Mouse (Mus musculus) heart, embryonic 16.5 days (tissue): ENCODE results near the gene Zdhhc17. TPM values are rescaled to one million over a fixed set of nuclear protein-coding genes. Genes with fewer than 3 reads are reported as not detected.

Experiments used
- ATAC-seq: fragments of 200-750 bp; cut with Nextera tagmentation; replicated peaks from 2 replicates; pipeline ENCODE4 v1.8.0; 2017; ENCODE audit warnings: moderate number of reproducible peaks; ENCODE audit not compliant: insufficient read depth, low FRiP score; ENCODE audit errors: extremely low read depth
- H3K27ac ChIP-seq: fragments of 300-500 bp; sonication (generic); 2 replicates; pipeline ENCODE4 v1.5.1; 2014; ENCODE audit warnings: mild to moderate bottlenecking, low read length, control low read depth, moderate library complexity
- H3K27me3 ChIP-seq: fragments of 300-500 bp; sonication (generic); 2 replicates; pipeline ENCODE4 v1.6.1; 2014; ENCODE audit warnings: low read length, mixed read lengths; ENCODE audit not compliant: control insufficient read depth, insufficient read depth
- H3K36me3 ChIP-seq: fragments of 300-500 bp; sonication (generic); 2 replicates; pipeline ENCODE4 v1.6.1; 2014; ENCODE audit not compliant: control insufficient read depth, insufficient read depth
- H3K4me1 ChIP-seq: fragments of 300-500 bp; sonication (generic); 2 replicates; pipeline ENCODE4 v1.6.1; 2014; ENCODE audit warnings: low read length, mixed read lengths; ENCODE audit not compliant: control insufficient read depth, insufficient read depth
- H3K4me2 ChIP-seq: fragments of 300-500 bp; sonication (generic); 2 replicates; pipeline ENCODE4 v1.6.1; 2014; ENCODE audit warnings: low read depth, mild to moderate bottlenecking, control low read depth, low read length
- H3K4me3 ChIP-seq: fragments of 300-500 bp; sonication (generic); 2 replicates; pipeline ENCODE4 v1.5.1; 2014; ENCODE audit warnings: mild to moderate bottlenecking, control low read depth, low read length
- H3K9ac ChIP-seq: fragments of 300-500 bp; sonication (generic); 2 replicates; pipeline ENCODE4 v1.6.1; 2014; ENCODE audit warnings: low read length, control low read depth
- H3K9me3 ChIP-seq: fragments of 300-500 bp; sonication (generic); replicated peaks from 2 replicates; pipeline ENCODE4 v1.6.1; 2016; ENCODE audit warnings: low read length; ENCODE audit not compliant: control insufficient read depth
- WGBS: fragments of 180-500 bp; shearing (Covaris S2); extraction: QIAGEN DNeasy Blood & Tissue Kit; methylation state at CpG from one replicate; pipeline ENCODE4 v1.1.7; 2014; 5-methylcytosine and 5-hydroxymethylcytosine counted together
- polyA plus RNA-seq: library from polyadenylated mRNA; unstranded; fragments of >200 nt; fragmentation: Nextera tagmentation; extraction: Ambion mirVana; gene quantifications from 2 replicates; pipeline ENCODE4 v1.2.1, GENCODE M21; 2015

Gene Zdhhc17
- polyA plus RNA-seq: 18.0 and 19.1 TPM in 2 replicates

DNA sequence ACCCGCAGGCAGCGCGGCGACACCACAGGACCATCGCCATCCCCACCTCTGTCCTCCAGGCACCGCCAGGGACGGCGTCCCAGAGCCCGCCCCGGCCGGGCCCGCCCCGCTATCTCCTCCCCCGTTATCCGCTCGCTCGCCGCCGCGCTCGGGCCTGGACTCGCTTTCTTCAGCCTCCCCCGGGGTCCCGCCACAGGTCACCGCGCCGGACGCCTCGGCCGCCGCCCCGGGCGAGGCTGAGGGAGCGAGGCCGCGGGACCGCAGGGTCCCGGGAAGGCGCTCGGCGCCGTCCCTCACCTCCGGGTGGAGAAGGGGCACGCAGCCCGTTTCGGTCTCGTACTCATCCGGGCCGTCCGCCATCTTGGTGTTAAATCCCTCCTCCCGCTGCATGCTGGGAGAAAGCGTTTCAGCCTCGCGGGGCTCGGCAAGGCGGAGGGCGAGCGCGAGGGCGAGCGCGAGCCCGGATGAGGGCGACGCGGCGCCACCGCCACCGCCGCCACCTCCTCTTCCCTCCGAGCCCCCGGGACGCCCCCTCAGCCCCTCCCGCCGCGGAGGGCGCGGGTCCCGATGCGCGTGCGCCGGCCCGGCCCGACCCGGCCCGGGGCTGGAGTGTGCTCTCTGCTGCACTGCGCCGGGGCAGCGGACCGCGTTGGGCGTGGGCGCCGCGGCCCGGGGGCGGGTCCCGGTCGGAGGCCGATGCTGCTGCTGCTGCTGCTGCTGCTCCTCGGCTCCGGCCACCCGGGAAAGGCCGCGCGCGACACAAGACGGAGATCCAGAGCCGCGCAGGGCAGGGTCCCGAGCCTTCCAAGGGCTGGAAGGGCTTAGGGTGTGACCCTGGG lies at the start of gene Zdhhc17:
Gene Zdhhc17, minus strand, starts transcription at position 500 of the 839 bp plus-strand sequence.
- ATAC-seq: peak; percentile 90
- WGBS: under 1% methylated on average over 108 of the region's 112 CpGs

DNA sequence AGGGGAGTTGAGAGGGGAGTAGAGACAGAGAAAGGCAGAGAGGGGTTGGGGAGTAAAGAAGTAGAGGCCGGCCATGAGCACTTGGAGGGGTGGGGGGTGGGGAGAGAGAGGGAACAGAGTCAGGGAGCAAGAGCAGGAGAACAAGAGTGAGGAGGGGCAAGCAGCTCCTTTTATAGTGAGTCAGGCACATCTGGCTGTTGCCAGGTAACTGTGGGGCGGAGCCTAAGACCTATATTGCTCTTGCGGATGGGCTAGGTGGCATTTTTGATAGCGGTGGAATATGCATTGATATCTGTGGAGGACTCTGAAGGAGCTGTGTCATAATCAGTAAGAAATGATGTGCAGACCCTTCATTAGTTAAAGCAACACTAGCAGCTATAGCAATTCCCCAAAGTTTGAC lies 45.8 kb upstream of the Zdhhc17 start:
- Histone ChIP-seq H3K27me3 (no peaks in the 10 kb centered on the region), H3K4me3 (no peak overlapping the region), H3K9ac (no peak overlapping the region), H3K9me3 (no peaks in the 10 kb centered on the region), H3K4me1 (no peaks in the 10 kb centered on the region), H3K4me2 (no peak overlapping the region), H3K27ac (no peak overlapping the region), H3K36me3 (no peaks in the 10 kb centered on the region)
- ATAC-seq: no peak
- 65% methylated on average over 4 of the region's 4 CpGs for WGBS

More for the DNA sequence above, at the start of gene Zdhhc17:
- H3K36me3 ChIP-seq: no peaks in the 10 kb centered on the region
- no peaks in the 10 kb centered on the region for H3K9me3 ChIP-seq
- H3K4me3 ChIP-seq: peak within 1 kb of the TSS; percentile 97
- H3K27me3 ChIP-seq: no peaks in the 10 kb centered on the region
- peak within 1 kb of the TSS; percentile 99 for H3K27ac ChIP-seq
- H3K4me1 ChIP-seq: peaks cover 22% of the 10 kb centered on the region
- H3K9ac ChIP-seq: peak within 1 kb of the TSS; percentile 100
- H3K4me2 ChIP-seq: peak within 1 kb of the TSS; percentile 86

- no peaks in the 10 kb centered on the region for H3K9me3 ChIP-seq
- WGBS: 78% methylated on average over 3 of the region's 3 CpGs
- no peaks in the 10 kb centered on the region for H3K36me3 ChIP-seq
- no peak overlapping the region for H3K4me2 ChIP-seq
- no peaks in the 10 kb centered on the region for H3K4me1 ChIP-seq
- H3K27me3 ChIP-seq: no peaks in the 10 kb centered on the region
- no peak overlapping the region for H3K9ac ChIP-seq
- H3K27ac ChIP-seq: no peak overlapping the region
- ATAC-seq: no peak
- H3K4me3 ChIP-seq: no peak overlapping the region
Observed at GRCm38 (mm10) chr10:111051606-111052005, 41.7 kb upstream of the Zdhhc17 start.

GRCm38 (mm10) chr10:111050511-111050910 lies 40.6 kb upstream of the Zdhhc17 start:
- Histone ChIP-seq H3K9ac (no peak overlapping the region), H3K4me1 (no peaks in the 10 kb centered on the region), H3K36me3 (no peaks in the 10 kb centered on the region), H3K4me3 (no peak overlapping the region), H3K9me3 (no peaks in the 10 kb centered on the region), H3K4me2 (no peak overlapping the region), H3K27me3 (no peaks in the 10 kb centered on the region), H3K27ac (no peak overlapping the region)
- no peak for ATAC-seq
- WGBS: 67% methylated on average over 4 of the region's 4 CpGs

DNA sequence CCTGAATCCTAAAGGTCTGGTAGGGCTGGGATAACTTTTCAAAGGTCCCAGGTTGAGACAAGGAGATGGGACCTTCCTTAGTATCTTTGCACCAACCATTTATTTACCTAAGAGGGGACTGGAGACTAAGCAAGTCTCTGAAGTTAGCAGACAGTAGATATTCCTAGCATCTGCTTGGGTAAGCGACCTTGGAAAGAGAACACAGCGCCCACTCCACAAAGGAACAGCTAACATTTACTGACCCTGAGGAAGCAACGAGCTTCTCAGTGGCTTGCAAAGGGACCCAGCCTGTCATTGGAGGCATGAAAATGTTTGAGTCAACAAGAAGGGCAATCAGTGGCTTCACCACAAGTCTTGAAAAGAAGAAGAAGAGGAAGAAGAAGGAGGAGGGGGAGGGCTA lies 40.1 kb upstream of the Zdhhc17 start:
- no peaks in the 10 kb centered on the region for H3K27me3 ChIP-seq
- H3K9ac ChIP-seq: no peak overlapping the region
- no peaks in the 10 kb centered on the region for H3K4me1 ChIP-seq
- H3K27ac ChIP-seq: no peak overlapping the region
- H3K36me3 ChIP-seq: no peaks in the 10 kb centered on the region
- no peaks in the 10 kb centered on the region for H3K9me3 ChIP-seq
- H3K4me2 ChIP-seq: no peak overlapping the region
- H3K4me3 ChIP-seq: no peak overlapping the region
- no peak for ATAC-seq
- WGBS: 66% methylated on average over 3 of the region's 3 CpGs

GRCm38 (mm10) chr10:111047895-111048294 lies 38.0 kb upstream of the Zdhhc17 start:
- Histone ChIP-seq H3K36me3 (no peaks in the 10 kb centered on the region), H3K27me3 (no peaks in the 10 kb centered on the region), H3K9me3 (peaks cover 9% of the 10 kb centered on the region), H3K27ac (no peak overlapping the region), H3K4me3 (no peak overlapping the region), H3K4me2 (no peak overlapping the region), H3K4me1 (no peaks in the 10 kb centered on the region), H3K9ac (no peak overlapping the region)
- no peak for ATAC-seq
- WGBS: 70% methylated on average over 7 of the region's 7 CpGs

DNA sequence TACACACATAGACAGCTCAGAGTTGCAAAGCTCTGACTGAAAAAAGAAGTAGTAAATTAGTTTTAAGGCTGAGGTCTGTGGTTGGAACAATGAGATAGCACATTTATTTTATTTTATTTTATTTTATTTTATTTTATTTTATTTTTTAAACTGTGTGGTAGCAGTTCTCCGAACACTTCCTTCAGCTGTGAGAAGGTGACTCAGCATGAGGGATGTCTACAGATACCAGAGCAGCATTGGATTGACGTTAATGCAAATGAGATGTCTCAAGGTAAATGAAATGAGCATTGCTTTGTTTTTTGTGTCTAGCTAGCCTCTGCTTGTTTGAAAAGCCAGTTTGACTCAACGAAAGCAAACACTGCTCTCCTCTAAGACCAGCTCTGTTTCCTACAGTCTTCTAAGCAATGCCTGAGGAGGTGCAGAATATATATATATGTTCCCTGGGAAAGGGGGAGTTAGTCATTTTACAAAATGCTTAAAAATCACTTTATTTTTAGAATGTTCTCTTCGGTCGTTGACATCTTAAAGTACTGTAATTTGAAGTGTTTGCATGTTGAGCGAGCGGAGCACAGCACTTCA lies 30.2 kb upstream of the Zdhhc17 start:
- H3K9ac ChIP-seq: no peak overlapping the region
- no peak overlapping the region for H3K4me2 ChIP-seq
- no peak overlapping the region for H3K4me3 ChIP-seq
- H3K27me3 ChIP-seq: no peaks in the 10 kb centered on the region
- H3K9me3 ChIP-seq: peaks cover 9% of the 10 kb centered on the region
- ATAC-seq: no peak
- no peaks in the 10 kb centered on the region for H3K4me1 ChIP-seq
- H3K27ac ChIP-seq: no peak overlapping the region
- 71% methylated on average over 7 of the region's 7 CpGs for WGBS
- no peaks in the 10 kb centered on the region for H3K36me3 ChIP-seq

DNA sequence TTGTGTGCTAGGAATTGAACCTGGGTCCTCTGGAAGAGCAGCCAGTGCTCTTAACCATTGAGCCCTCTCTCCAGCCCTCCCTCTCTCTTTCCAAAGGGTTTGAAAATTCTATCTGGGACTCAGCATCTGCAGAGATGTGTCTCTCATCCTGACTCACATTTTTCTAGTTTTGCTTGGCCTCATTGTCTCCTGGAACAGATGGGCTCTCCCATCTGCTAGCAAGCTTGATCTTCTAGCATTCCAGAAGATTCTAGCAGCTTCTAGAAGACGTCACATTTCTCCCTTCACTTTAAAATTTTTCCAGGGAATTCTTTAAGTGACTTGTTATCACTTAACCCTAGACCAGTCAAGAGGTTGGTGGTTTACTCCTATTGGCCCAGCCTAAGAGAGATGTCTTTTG lies 26.9 kb upstream of the Zdhhc17 start:
- WGBS: 46% methylated on average over 1 of the region's 1 CpGs
- no peak overlapping the region for H3K27ac ChIP-seq
- 0 out of 2 replicates have a peak, but pooled peaks cover 1% of the 10 kb centered on the region for H3K4me1 ChIP-seq
- no peak overlapping the region for H3K4me3 ChIP-seq
- no peak overlapping the region for H3K4me2 ChIP-seq
- no peak overlapping the region for H3K9ac ChIP-seq
- no peaks in the 10 kb centered on the region for H3K36me3 ChIP-seq
- H3K9me3 ChIP-seq: no peaks in the 10 kb centered on the region
- ATAC-seq: no peak
- no peaks in the 10 kb centered on the region for H3K27me3 ChIP-seq

GRCm38 (mm10) chr10:111035134-111035533 lies 25.2 kb upstream of the Zdhhc17 start:
- ATAC-seq: no peak
- no peak overlapping the region for H3K27ac ChIP-seq
- H3K4me3 ChIP-seq: no peak overlapping the region
- no peak overlapping the region for H3K9ac ChIP-seq
- H3K4me1 ChIP-seq: 0 out of 2 replicates have a peak, but pooled peaks cover 3% of the 10 kb centered on the region
- no peaks in the 10 kb centered on the region for H3K36me3 ChIP-seq
- H3K27me3 ChIP-seq: no peaks in the 10 kb centered on the region
- WGBS: 79% methylated on average over 1 of the region's 1 CpGs
- H3K4me2 ChIP-seq: no peak overlapping the region
- H3K9me3 ChIP-seq: no peaks in the 10 kb centered on the region
